ENCODE assay signal across 24 mouse cellular contexts in the genomic region with DNA sequence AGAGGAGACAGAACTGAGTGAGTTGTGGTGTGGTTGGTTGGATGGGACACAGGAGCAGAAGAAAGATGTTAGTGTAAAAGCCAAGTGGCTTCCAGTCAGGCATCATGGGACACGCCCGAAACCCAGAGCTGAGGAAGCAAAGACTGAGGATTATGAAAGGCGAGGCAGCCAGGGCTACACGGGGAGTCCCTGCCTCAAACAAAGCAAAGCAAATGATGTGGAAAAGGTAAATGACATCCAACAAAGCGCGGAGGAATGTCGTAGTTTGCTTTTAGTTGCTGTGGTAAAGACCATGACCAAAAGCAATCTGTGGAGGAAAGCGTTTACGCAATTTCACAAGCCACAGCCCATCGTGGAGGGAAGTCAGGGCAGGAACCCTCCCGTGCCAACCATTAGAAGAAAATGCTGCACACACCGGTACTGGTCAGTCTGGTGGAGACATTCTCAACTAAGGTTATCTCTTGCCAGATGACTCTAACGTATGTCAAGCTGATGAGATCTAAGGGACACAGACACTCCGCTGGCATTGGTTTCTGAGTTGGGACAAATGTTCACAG. TPM values are rescaled to one million over a fixed set of nuclear protein-coding genes. Genes with fewer than 3 reads are reported as not detected.
DNase-seq lines count a peak whose midpoint lies in the region; ATAC-seq and TF ChIP-seq lines count a peak whose summit lies in the region.
"Had no signal": no experiment of that assay in that cellular context is flagged by ENCODE, and none has a peak within 500 bp of the region (broad histone marks: within the 10 kb centered on the region; RNA-seq: fewer than 3 reads in every experiment).

No protein-coding gene starts in this region.

- no peak for ATAC-seq in midbrain, postnatal 0 days (ENCODE audit: low FRiP score)
- peak; percentile 86 for ATAC-seq in megakaryocyte progenitor cell, adult 5-6 weeks (replicated peaks; ENCODE audit: poor library complexity)
- ATAC-seq: CD4-positive, CD25-positive, alpha-beta regulatory T cell, adult 4 months; forebrain, embryonic 15.5 days; hindbrain, postnatal 0 days had no signal

- H3K4me1 ChIP-seq in midbrain, postnatal 0 days (ENCODE audit: insufficient read depth, low read length) = no peaks in the 10 kb centered on the region
- peaks cover 6% of the 10 kb centered on the region; the same call in 1 of the 2 replicates for H3K4me1 ChIP-seq in midbrain, embryonic 10.5 days
- H3K4me1 ChIP-seq: embryonic facial prominence, embryonic 12.5 days; forebrain, embryonic 15.5 days; heart, embryonic 13.5 days had no signal

- WGBS in midbrain, postnatal 0 days = 48% methylated on average over 14 of the region's 14 CpGs
- 66% methylated on average over 14 of the region's 14 CpGs for WGBS in midbrain, embryonic 10.5 days

- no peak overlapping the region for H3K27ac ChIP-seq in midbrain, postnatal 0 days (ENCODE audit: low read depth, low read length)
- H3K27ac ChIP-seq in midbrain, embryonic 10.5 days (replicated peaks) = no peak overlapping the region
- H3K27ac ChIP-seq: embryonic facial prominence, embryonic 12.5 days; forebrain, embryonic 15.5 days; heart, adult 2 months; heart, embryonic 13.5 days; hindbrain, postnatal 0 days had no signal

- H3K36me3 ChIP-seq in midbrain, postnatal 0 days (ENCODE audit: insufficient read depth, low read length) = no peaks in the 10 kb centered on the region
- H3K36me3 ChIP-seq in midbrain, embryonic 10.5 days = no peaks in the 10 kb centered on the region
- H3K36me3 ChIP-seq: embryonic facial prominence, embryonic 12.5 days; forebrain, embryonic 15.5 days; G1E; heart, embryonic 13.5 days had no signal

- no peak overlapping the region for H3K4me3 ChIP-seq in midbrain, postnatal 0 days (ENCODE audit: low read depth, low read length)
- no peak overlapping the region for H3K4me3 ChIP-seq in midbrain, embryonic 10.5 days
- H3K4me3 ChIP-seq: embryonic facial prominence, embryonic 12.5 days; forebrain, embryonic 15.5 days; heart, adult 2 months; heart, embryonic 13.5 days had no signal

- intact Hi-C loops in heart, postnatal 10 days (cut with DNase I) = no loop called here

- H3K4me2 ChIP-seq in midbrain, postnatal 0 days (ENCODE audit: low read depth, low read length, poor library complexity, severe bottlenecking) = no peak overlapping the region
- H3K4me2 ChIP-seq: embryonic facial prominence, embryonic 12.5 days; forebrain, embryonic 15.5 days; heart, embryonic 13.5 days had no signal

- DNase-seq in midbrain, postnatal 0 days (ENCODE audit: low spot score) = peak; percentile 6
- DNase-seq in midbrain, embryonic 10.5 days (ENCODE audit: low spot score) = no peak
- DNase-seq in R1 (ENCODE audit: low read depth, low spot score) = peak; percentile 80
- DNase-seq in embryo, embryonic 10.5 days (ENCODE audit: low spot score) = peak; percentile 47
- DNase-seq in heart, postnatal 10 days = no peak
- no peak for DNase-seq in kidney, adult 8-10 months
- DNase-seq in kidney, adult 18-20 months = no peak
- DNase-seq: adrenal gland, adult 8-10 months; adrenal gland, postnatal 36 days; B cell, adult 2 months; cerebellum, adult 11 months; cerebellum, adult 8-10 months; cerebellum, postnatal 14 days; gastrocnemius, postnatal 10 days; heart, adult 2 months; kidney, adult 11 months had no signal

- H3K9ac ChIP-seq in midbrain, postnatal 0 days (replicated peaks; ENCODE audit: low read length, poor library complexity, severe bottlenecking) = no peak overlapping the region
- H3K9ac ChIP-seq: embryonic facial prominence, embryonic 12.5 days; forebrain, embryonic 15.5 days; heart, embryonic 13.5 days had no signal

- TF ChIP-seq CTCF in midbrain, postnatal 0 days (IDR thresholded peaks at IDR 0.05) = no peak

- no peaks in the 10 kb centered on the region for H3K27me3 ChIP-seq in midbrain, postnatal 0 days (ENCODE audit: insufficient read depth, low read length)
- H3K27me3 ChIP-seq in midbrain, embryonic 10.5 days (ENCODE audit: low read depth, poor library complexity, severe bottlenecking) = no peaks in the 10 kb centered on the region
- H3K27me3 ChIP-seq: embryonic facial prominence, embryonic 12.5 days; forebrain, embryonic 15.5 days had no signal

- no peaks in the 10 kb centered on the region for H3K9me3 ChIP-seq in midbrain, postnatal 0 days (ENCODE audit: low read length)
- 0 out of 2 replicates have a peak, but pooled peaks cover 7% of the 10 kb centered on the region for H3K9me3 ChIP-seq in midbrain, embryonic 10.5 days (replicated peaks)
- H3K9me3 ChIP-seq: embryonic facial prominence, embryonic 12.5 days; forebrain, embryonic 15.5 days; G1E had no signal

RNA-seq across cellular contexts. Expression of gene Mfge8, which starts 18.2 kb away (rescaled TPM):
- total RNA-seq in midbrain, postnatal 0 days (2014; rRNA removed) = 239 and 278 TPM in 2 replicates
- 268 and 317 TPM in 2 replicates for polyA plus RNA-seq in midbrain, postnatal 0 days (2015; fragmentation: Nextera tagmentation; extraction: Ambion mirVana)
- 94.9 and 98.1 TPM in 2 replicates for polyA plus RNA-seq in midbrain, embryonic 10.5 days (2016; fragmentation: Nextera tagmentation; extraction: Ambion mirVana)
- total RNA-seq in megakaryocyte progenitor cell, adult 5-6 weeks (2015) = 8.4 and 10.4 TPM in 2 replicates
- 9.9 and 10.7 TPM in 2 replicates for total RNA-seq in megakaryocyte progenitor cell, adult 5-6 weeks (2017)
- total RNA-seq in heart, postnatal 10 days (2021) = 100 to 1,000 TPM; 197 to 202 TPM

RNA-seq across cellular contexts. Expression of gene Hapln3, which starts 36.3 kb away (rescaled TPM):
- 4.9 and 7.9 TPM in 2 replicates for total RNA-seq in midbrain, postnatal 0 days (2014; rRNA removed)
- polyA plus RNA-seq in midbrain, postnatal 0 days (2015; fragmentation: Nextera tagmentation; extraction: Ambion mirVana) = 2.2 and 2.4 TPM in 2 replicates
- polyA plus RNA-seq in midbrain, embryonic 10.5 days (2016; fragmentation: Nextera tagmentation; extraction: Ambion mirVana) = 2.7 and 3.2 TPM in 2 replicates
- total RNA-seq in megakaryocyte progenitor cell, adult 5-6 weeks (2015) = not detected in 2 replicates
- not detected in 2 replicates for total RNA-seq in megakaryocyte progenitor cell, adult 5-6 weeks (2017)
- total RNA-seq in heart, postnatal 10 days (2021) = 1 to 10 TPM in 1 of 2 experiments, under 1 TPM in 1; 0.69 to 1.4 TPM
- total RNA-seq: hematopoietic stem cell, adult 5-6 weeks had no signal
- polyA plus RNA-seq: CD4-positive, CD25-positive, alpha-beta regulatory T cell, adult 4 months; G1E had no signal

Comparison
In these comparisons a context has a peak if more than half of its experiments do, and no peak if none do; other contexts are left out.
1. DNase-seq: peak in midbrain, postnatal 0 days (single experiment), R1 (single experiment) and embryo, embryonic 10.5 days (single experiment); none in midbrain, embryonic 10.5 days (single experiment), heart, postnatal 10 days (0 of 2), kidney, adult 8-10 months (0 of 2) and kidney, adult 18-20 months (single experiment).
2. RNA of gene Mfge8, which starts 18.2 kb away (total RNA-seq): 239 to 278 TPM in midbrain, postnatal 0 days and 197 to 202 TPM in heart, postnatal 10 days; 8.4 to 10.7 TPM in megakaryocyte progenitor cell, adult 5-6 weeks; every median in the first group is over 10 times any median in the second.